Comparison of ENCODE assay signal across 28 mouse cellular contexts in genomic region chr8:79225586-79225985, GRCm38 (mm10). TPM values are rescaled to one million over a fixed set of nuclear protein-coding genes. Genes with fewer than 3 reads are reported as not detected.
DNase-seq lines count a peak whose midpoint lies in the region; ATAC-seq lines count a peak whose summit lies in the region.
"Had no signal": no experiment of that assay in that cellular context is flagged by ENCODE, and none has a peak within 500 bp of the region (broad histone marks: within the 10 kb centered on the region; RNA-seq: fewer than 3 reads in every experiment).

No protein-coding gene starts in this region.

- no peaks in the 10 kb centered on the region for H3K36me3 ChIP-seq in forebrain, embryonic 12.5 days (replicated peaks)
- H3K36me3 ChIP-seq: hindbrain, embryonic 13.5 days; intestine, embryonic 15.5 days; stomach, embryonic 15.5 days had no signal

- no peaks in the 10 kb centered on the region for H3K27me3 ChIP-seq in forebrain, embryonic 12.5 days
- H3K27me3 ChIP-seq: hindbrain, embryonic 13.5 days; intestine, embryonic 15.5 days; stomach, embryonic 15.5 days had no signal

- no peak overlapping the region for H3K4me2 ChIP-seq in forebrain, embryonic 12.5 days
- H3K4me2 ChIP-seq: hindbrain, embryonic 13.5 days; intestine, embryonic 15.5 days; lung, embryonic 14.5 days; stomach, embryonic 15.5 days had no signal

- no peak overlapping the region for H3K27ac ChIP-seq in forebrain, embryonic 12.5 days
- H3K27ac ChIP-seq: hindbrain, embryonic 13.5 days; intestine, embryonic 15.5 days; kidney, postnatal 0 days; stomach, embryonic 15.5 days had no signal

- 87% methylated on average over 7 of the region's 7 CpGs for WGBS in forebrain, embryonic 12.5 days

- ATAC-seq in granulocyte monocyte progenitor cell, adult 5-6 weeks (replicated peaks; ENCODE audit: poor library complexity, severe bottlenecking), result peak; percentile 98
- ATAC-seq in forebrain, embryonic 12.5 days (ENCODE audit: low FRiP score), result no peak
- ATAC-seq: intestine, embryonic 15.5 days had no signal

- intact Hi-C loops in heart, postnatal 14 days (cut with DNase I), result no loop called here

- H3K4me1 ChIP-seq in forebrain, embryonic 12.5 days, result no peaks in the 10 kb centered on the region
- H3K4me1 ChIP-seq: intestine, embryonic 15.5 days; stomach, embryonic 15.5 days had no signal

- H3K4me3 ChIP-seq in forebrain, embryonic 12.5 days (replicated peaks), result no peak overlapping the region
- H3K4me3 ChIP-seq: hindbrain, embryonic 13.5 days; intestine, embryonic 15.5 days; stomach, embryonic 15.5 days had no signal

- peak; percentile 38 for DNase-seq in heart, adult 8-10 months (ENCODE audit: low spot score)
- no peak for DNase-seq in heart, postnatal 14 days
- DNase-seq in lung, postnatal 25 days (ENCODE audit: low spot score), result peak; percentile 23
- no peak for DNase-seq in lung, adult 18-20 months
- peak; percentile 5 for DNase-seq in naive thymus-derived CD4-positive, alpha-beta T cell, adult 2 months (ENCODE audit: low read depth)
- DNase-seq in ovary, postnatal 14 days (ENCODE audit: low spot score), result no peak
- DNase-seq: adrenal gland, postnatal 36 days; cerebellum, adult 9-10 months; lung, embryonic 14.5 days; right cerebral cortex, adult 18-20 months had no signal

- peaks cover 14% of the 10 kb centered on the region for H3K9me3 ChIP-seq in forebrain, embryonic 12.5 days
- H3K9me3 ChIP-seq: intestine, embryonic 15.5 days; stomach, embryonic 15.5 days had no signal

- H3K9ac ChIP-seq in forebrain, embryonic 12.5 days, result no peak overlapping the region
- H3K9ac ChIP-seq: hindbrain, embryonic 13.5 days; intestine, embryonic 15.5 days; lung, embryonic 14.5 days; stomach, embryonic 15.5 days had no signal

RNA-seq across cellular contexts. Expression of gene 1700011L22Rik, which starts 22.8 kb away (rescaled TPM):
- not detected for total RNA-seq in heart, adult 8-10 months (2022)
- not detected for total RNA-seq in heart, postnatal 14 days (2021)
- not detected in 2 replicates for total RNA-seq in granulocyte monocyte progenitor cell, adult 5-6 weeks (2014; fragmentation: Nextera tagmentation)
- not detected in 2 replicates for total RNA-seq in granulocyte monocyte progenitor cell, adult 5-6 weeks (2017)
- not detected in 2 replicates for polyA plus RNA-seq in forebrain, embryonic 12.5 days (2016; fragmentation: Nextera tagmentation; extraction: Ambion mirVana)
- total RNA-seq: adrenal gland, postnatal 36 days; gastrocnemius, postnatal 4 days; layer of hippocampus, postnatal 14 days; left cerebral cortex, postnatal 14 days; midbrain, postnatal 0 days had no signal
- polyA plus RNA-seq: C2C12; embryonic facial prominence, embryonic 14.5 days; frontal cortex, adult 2 months; heart, embryonic 14.5 days; hindbrain, embryonic 13.5 days; intestine, embryonic 15.5 days; kidney, postnatal 0 days; limb, embryonic 14.5 days; lung, embryonic 14.5 days; midbrain, postnatal 0 days; neural tube, embryonic 14.5 days; small intestine, adult 2 months; stomach, embryonic 15.5 days; thymus, postnatal 0 days had no signal

Comparison
In these comparisons a context has a peak if more than half of its experiments do, and no peak if none do; other contexts are left out.
1. DNase-seq: peak in heart, adult 8-10 months (single experiment), lung, postnatal 25 days (single experiment) and naive thymus-derived CD4-positive, alpha-beta T cell, adult 2 months (single experiment); none in heart, postnatal 14 days (0 of 2), lung, adult 18-20 months (0 of 2) and ovary, postnatal 14 days (single experiment).